Comparison of ENCODE assay signal across 17 mouse cellular contexts in the genomic region with DNA sequence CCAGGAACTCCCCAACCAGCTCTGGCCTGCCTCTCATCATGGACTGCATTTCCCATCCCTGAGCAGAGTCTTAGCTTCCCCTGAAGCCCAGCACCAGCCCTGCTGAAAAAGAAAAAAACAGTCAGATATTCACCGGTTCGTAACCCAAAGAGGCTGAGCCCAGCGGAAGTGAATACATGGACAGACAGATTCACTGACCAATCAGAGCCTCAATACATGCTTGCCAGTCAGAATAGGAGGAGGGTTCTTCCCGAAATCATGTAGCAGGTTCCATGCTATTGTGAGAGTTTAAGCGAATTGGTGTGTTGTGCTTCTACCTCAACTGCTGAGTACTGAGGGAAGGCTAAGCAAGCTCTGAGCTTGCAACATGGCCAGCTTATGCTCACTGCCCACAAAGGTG.
DNase-seq lines count a peak whose midpoint lies in the region.
"Had no signal": no experiment of that assay in that cellular context is flagged by ENCODE, and none has a peak within 500 bp of the region (broad histone marks: within the 10 kb centered on the region; RNA-seq: fewer than 3 reads in every experiment).

No protein-coding gene starts in this region.

- peak; percentile 8 for DNase-seq in testis, postnatal 14 days (ENCODE audit: low spot score)
- DNase-seq in testis, postnatal 10 days (ENCODE audit: low spot score): no peak
- DNase-seq in ES-CJ7 (ENCODE audit: low read depth, low spot score) (peak; percentile 69), R1 (ENCODE audit: low read depth, low spot score) (peak; percentile 89), ZHBTc4 (ENCODE audit: low read depth, low spot score) (peak; percentile 65)
- DNase-seq in right cerebral cortex, postnatal 10 days (ENCODE audit: low spot score in 2 of 2): no peak
- DNase-seq in embryo, embryonic 10.5 days (ENCODE audit: low spot score): no peak
- no peak for DNase-seq in kidney, adult 18-20 months
- DNase-seq: adrenal gland, adult 2 months; adrenal gland, postnatal 14 days; adrenal gland, postnatal 36 days; cerebellum, adult 11-12 months; cerebellum, adult 2 months; cerebellum, adult 9-10 months; cerebellum, postnatal 10 days; cerebellum, postnatal 25 days; embryo, embryonic 11 days had no signal

Comparison
In these comparisons a context has a peak if more than half of its experiments do, and no peak if none do; other contexts are left out.
1. DNase-seq: peak in testis, postnatal 14 days (single experiment), ES-CJ7 (single experiment), R1 (single experiment) and ZHBTc4 (single experiment); none in testis, postnatal 10 days (single experiment), right cerebral cortex, postnatal 10 days (0 of 2), embryo, embryonic 10.5 days (single experiment) and kidney, adult 18-20 months (single experiment).